Mouse (Mus musculus) heart, adult 2 months (tissue): ENCODE measurements at regions not wholly inside any gene's neighbourhood (a gene's known extent, or its start where the extent isn't known, plus 50 kb on each side); places are given as distances from the start of the nearest gene placed in this dataset.

ENCODE experiments used
- DNase-seq, 2 experiments: peaks; one replicate each; pipeline ENCODE4 v3.0.0; 2021
- H3K27ac ChIP-seq: fragments of 200-600 bp; 2 replicates; pipeline ENCODE4 v1.8.1; 2022
- H3K27me3 ChIP-seq: fragments of 200-500 bp; 2 replicates; pipeline ENCODE4 v1.6.1; 2012; ENCODE audit warnings: mild to moderate bottlenecking, low read length, inconsistent platforms, mixed read lengths; ENCODE audit not compliant: control insufficient read depth, insufficient read depth
- H3K36me3 ChIP-seq: fragments of 200-500 bp; 2 replicates; pipeline ENCODE4 v1.6.1; 2012; ENCODE audit warnings: low read length, inconsistent platforms; ENCODE audit not compliant: control insufficient read depth, insufficient read depth
- H3K4me1 ChIP-seq: fragments of 200-500 bp; 2 replicates; pipeline ENCODE4 v1.6.1; 2011; ENCODE audit warnings: low read length; ENCODE audit not compliant: control insufficient read depth, insufficient read depth
- H3K4me3 ChIP-seq: fragments of 200-600 bp; 2 replicates; pipeline ENCODE4 v1.8.1; 2022
- H3K79me2 ChIP-seq: fragments of 200-500 bp; replicated peaks from 2 replicates; pipeline ENCODE4 v1.6.1; 2012; ENCODE audit warnings: mild to moderate bottlenecking, inconsistent platforms, low read length, moderate library complexity, mixed read lengths; ENCODE audit not compliant: control insufficient read depth, insufficient read depth
- H3K9ac ChIP-seq: fragments of 200-500 bp; 2 replicates; pipeline ENCODE4 v1.6.1; 2012; ENCODE audit warnings: low read depth, mild to moderate bottlenecking, control low read depth, inconsistent platforms, low read length, mixed read lengths
- CTCF ChIP-seq: fragments of 200-600 bp; IDR thresholded peaks from 2 replicates; pipeline ENCODE4 v1.8.1; 2022; ENCODE audit warnings: antibody characterized with exemption, mild to moderate bottlenecking, moderate library complexity
- EP300 ChIP-seq: fragments of 200-500 bp; IDR thresholded peaks from 2 replicates; pipeline ENCODE4 v1.6.1; 2011; ENCODE audit warnings: low read depth, low read length, control low read depth; ENCODE audit not compliant: insufficient read depth
- POLR2A ChIP-seq: fragments of 200-500 bp; IDR thresholded peaks from 2 replicates; pipeline ENCODE4 v1.6.1; 2011; ENCODE audit warnings: mild to moderate bottlenecking, low read depth, low read length, control low read depth; ENCODE audit not compliant: insufficient read depth
- WGBS: fragments of 180-500 bp; shearing (Covaris S2); methylation state at CpG from one replicate; pipeline ENCODE4 v1.1.7; 2018; 5-methylcytosine and 5-hydroxymethylcytosine counted together
- intact Hi-C: fragments of 180-260 bp; cut with DNase I; formaldehyde crosslinking; loops from one replicate; pipeline ENCODE4 v1.15.1; 2025

DNA sequence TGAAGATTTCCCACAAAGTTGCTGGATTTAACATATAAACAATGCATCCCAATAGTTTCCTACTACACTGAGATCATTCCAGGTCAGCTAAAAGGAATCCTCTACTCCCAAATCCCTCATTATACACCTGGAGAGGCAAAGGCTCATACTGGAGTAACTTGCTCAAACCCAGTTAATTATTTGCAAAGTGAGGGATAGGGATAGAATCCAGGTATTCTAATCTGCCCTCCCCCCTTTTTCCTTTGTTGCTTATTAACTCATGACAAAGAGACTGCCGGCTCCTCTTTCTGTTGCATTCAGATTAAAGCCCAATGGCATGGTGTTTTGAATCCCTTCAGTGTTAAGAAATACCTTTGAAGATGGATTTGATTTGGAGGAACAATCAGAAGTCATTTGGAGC is 308.4 kb downstream of the Epha4 start:
- DNase-seq, result no peak
- H3K9ac ChIP-seq, result no peak overlapping the region
- H3K79me2 ChIP-seq, result no peaks in the 10 kb centered on the region
- intact Hi-C loops, result loop anchor here (5.0 to 10.0 kb wide), 2 partner anchors 166 to 238 kb away; no protein-coding TSS in a partner anchor
- H3K27me3 ChIP-seq, result no peaks in the 10 kb centered on the region
- 94% methylated on average over 1 of the region's 1 CpGs for WGBS
- peaks cover 7% of the 10 kb centered on the region for H3K4me1 ChIP-seq
- TF ChIP-seq CTCF (no peak), EP300 (no peak), POLR2A (no peak)
- H3K36me3 ChIP-seq, result peaks cover 7% of the 10 kb centered on the region
- no peak overlapping the region for H3K4me3 ChIP-seq
- H3K27ac ChIP-seq, result no peak overlapping the region

GRCm38 (mm10) chr1:77209395-77209794 is 305.5 kb downstream of the Epha4 start:
- DNase-seq, result no peak
- H3K27ac ChIP-seq, result no peak overlapping the region
- peaks cover 4% of the 10 kb centered on the region for H3K4me1 ChIP-seq
- no peak overlapping the region for H3K9ac ChIP-seq
- H3K79me2 ChIP-seq, result no peaks in the 10 kb centered on the region
- H3K36me3 ChIP-seq, result no peaks in the 10 kb centered on the region
- H3K27me3 ChIP-seq, result no peaks in the 10 kb centered on the region
- WGBS, result 96% methylated on average over 3 of the region's 3 CpGs
- H3K4me3 ChIP-seq, result no peak overlapping the region
- no peak for TF ChIP-seq POLR2A
- no peak for TF ChIP-seq CTCF
- no peak for TF ChIP-seq EP300
- intact Hi-C loops, result loop anchor here (5.0 to 10.0 kb wide), 2 partner anchors 163 to 235 kb away; no protein-coding TSS in a partner anchor

DNA sequence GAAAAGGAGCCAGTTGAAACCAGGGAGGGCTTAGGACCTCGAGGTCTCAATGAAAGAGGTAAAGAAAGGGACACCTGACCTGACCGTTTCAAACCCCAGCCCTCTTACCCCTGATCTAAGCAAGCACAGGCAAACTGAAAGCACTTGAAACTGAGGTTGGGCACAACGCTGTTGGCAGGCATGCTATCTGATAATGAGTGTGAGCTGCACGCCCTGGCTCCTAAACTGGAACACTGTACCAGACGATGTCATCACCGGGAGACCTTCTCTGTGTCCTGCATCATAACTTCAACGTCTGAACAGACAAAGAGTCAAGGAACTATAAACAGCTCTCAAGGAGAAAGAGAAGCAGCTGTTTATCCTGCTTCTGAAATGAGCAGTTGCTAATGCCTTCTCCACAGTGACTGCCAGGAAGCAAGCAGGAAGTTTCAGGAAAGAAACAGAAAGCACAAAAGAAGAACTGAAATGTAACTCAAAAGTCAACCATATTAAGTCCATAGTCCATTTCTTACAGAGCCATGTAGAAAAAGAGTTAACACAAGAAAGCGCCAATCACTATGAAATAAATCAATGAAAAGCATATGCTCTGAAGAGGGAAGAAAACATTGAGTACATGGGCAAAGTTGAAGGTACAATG is 301.3 kb downstream of the Epha4 start:
- Histone ChIP-seq H3K9ac (no peak overlapping the region), H3K36me3 (no peaks in the 10 kb centered on the region), H3K4me1 (peaks cover 4% of the 10 kb centered on the region), H3K79me2 (no peaks in the 10 kb centered on the region), H3K27ac (peak overlapping the region; percentile 1; the same call in 1 of the 2 replicates), H3K4me3 (no peak overlapping the region; the same call in 1 of the 2 replicates), H3K27me3 (no peaks in the 10 kb centered on the region)
- intact Hi-C loops, result no loop called here
- TF ChIP-seq POLR2A, result no peak
- TF ChIP-seq CTCF, result no peak
- TF ChIP-seq EP300, result no peak
- peak; percentile 35 for DNase-seq
- WGBS, result 16% methylated on average over 8 of the region's 8 CpGs

GRCm38 (mm10) chr1:77219488-77220321 is 295.2 kb downstream of the Epha4 start:
- WGBS, result 65% methylated on average over 3 of the region's 3 CpGs
- intact Hi-C loops, result no loop called here
- H3K27me3 ChIP-seq, result no peaks in the 10 kb centered on the region
- no peak overlapping the region for H3K4me3 ChIP-seq
- no peak overlapping the region for H3K9ac ChIP-seq
- DNase-seq, result no peak
- TF ChIP-seq EP300 (no peak), POLR2A (no peak)
- no peaks in the 10 kb centered on the region for H3K4me1 ChIP-seq
- no peaks in the 10 kb centered on the region for H3K36me3 ChIP-seq
- H3K79me2 ChIP-seq, result no peaks in the 10 kb centered on the region
- H3K27ac ChIP-seq, result no peak overlapping the region

- Histone ChIP-seq H3K36me3 (no peaks in the 10 kb centered on the region), H3K27ac (no peak overlapping the region), H3K4me3 (no peak overlapping the region), H3K4me1 (no peaks in the 10 kb centered on the region), H3K9ac (no peak overlapping the region), H3K79me2 (no peaks in the 10 kb centered on the region), H3K27me3 (no peaks in the 10 kb centered on the region)
- WGBS, result 95% methylated on average over 1 of the region's 1 CpGs
- TF ChIP-seq POLR2A (no peak), EP300 (no peak), CTCF (no peak)
- intact Hi-C loops, result no loop called here
- no peak for DNase-seq
Observed at GRCm38 (mm10) chr1:77220322-77220590, 294.6 kb downstream of the Epha4 start.

GRCm38 (mm10) chr1:77220783-77221182 is 294.1 kb downstream of the Epha4 start:
- H3K4me1 ChIP-seq, result no peaks in the 10 kb centered on the region
- intact Hi-C loops, result no loop called here
- H3K27ac ChIP-seq, result no peak overlapping the region
- no peak for DNase-seq
- no peak for TF ChIP-seq CTCF
- no peak for TF ChIP-seq EP300
- TF ChIP-seq POLR2A, result no peak
- no peaks in the 10 kb centered on the region for H3K79me2 ChIP-seq
- H3K9ac ChIP-seq, result no peak overlapping the region
- WGBS, result 84% methylated on average over 6 of the region's 6 CpGs
- H3K4me3 ChIP-seq, result no peak overlapping the region
- no peaks in the 10 kb centered on the region for H3K36me3 ChIP-seq
- H3K27me3 ChIP-seq, result no peaks in the 10 kb centered on the region
